Mouse (Mus musculus): ENCODE results near the gene Napa. TPM values are rescaled to one million over a fixed set of nuclear protein-coding genes. Genes with fewer than 3 reads are reported as not detected.

Gene Napa
- total and polyA plus RNA-seq, 2 experiments from 2014 or later, result 222 to 270 TPM

- no peak overlapping the region for H3K27ac ChIP-seq (ENCODE audit: low read depth, low read length)
Observed at GRCm38 (mm10) chr7:16147643-16148042, 49.4 kb downstream of the Napa start.

GRCm38 (mm10) chr7:16149241-16149640 is 51.0 kb downstream of the Napa start:
- H3K9ac ChIP-seq, result no peak overlapping the region
- no peak overlapping the region for H3K4me3 ChIP-seq (ENCODE audit: low read depth, low read length)
- 43% methylated on average over 5 of the region's 5 CpGs for WGBS
- no peaks in the 10 kb centered on the region for H3K27me3 ChIP-seq (ENCODE audit: insufficient read depth, low read length)
- no peak for TF ChIP-seq CTCF (IDR thresholded peaks at IDR 0.05; ENCODE audit: low read depth)
- ATAC-seq (peak; percentile 78), DNase-seq (peak; percentile 58)
- no peak overlapping the region for H3K27ac ChIP-seq (ENCODE audit: low read depth, low read length)
- peaks cover 20% of the 10 kb centered on the region for H3K4me1 ChIP-seq (ENCODE audit: insufficient read depth)
- no peak overlapping the region for H3K4me2 ChIP-seq (ENCODE audit: low read depth)
- H3K36me3 ChIP-seq (ENCODE audit: insufficient read depth), result peaks cover 7% of the 10 kb centered on the region; the same call in 1 of the 2 replicates
- no peaks in the 10 kb centered on the region for H3K9me3 ChIP-seq (ENCODE audit: low read length)

More at GRCm38 (mm10) chr7:16147643-16148042, 49.4 kb downstream of the Napa start:
- DNase-seq (no peak), ATAC-seq (peak; percentile 37)
- H3K4me2 ChIP-seq (ENCODE audit: low read depth), result no peak overlapping the region
- H3K9me3 ChIP-seq (ENCODE audit: low read length), result no peaks in the 10 kb centered on the region
- no peak overlapping the region for H3K4me3 ChIP-seq (ENCODE audit: low read depth, low read length)
- H3K36me3 ChIP-seq (ENCODE audit: insufficient read depth), result peaks cover 9% of the 10 kb centered on the region
- H3K4me1 ChIP-seq (ENCODE audit: insufficient read depth), result peaks cover 20% of the 10 kb centered on the region
- WGBS, result 17% methylated on average over 15 of the region's 15 CpGs
- H3K9ac ChIP-seq, result no peak overlapping the region
- TF ChIP-seq CTCF (IDR thresholded peaks at IDR 0.05; ENCODE audit: low read depth), result no peak
- H3K27me3 ChIP-seq (ENCODE audit: insufficient read depth, low read length), result no peaks in the 10 kb centered on the region

DNA sequence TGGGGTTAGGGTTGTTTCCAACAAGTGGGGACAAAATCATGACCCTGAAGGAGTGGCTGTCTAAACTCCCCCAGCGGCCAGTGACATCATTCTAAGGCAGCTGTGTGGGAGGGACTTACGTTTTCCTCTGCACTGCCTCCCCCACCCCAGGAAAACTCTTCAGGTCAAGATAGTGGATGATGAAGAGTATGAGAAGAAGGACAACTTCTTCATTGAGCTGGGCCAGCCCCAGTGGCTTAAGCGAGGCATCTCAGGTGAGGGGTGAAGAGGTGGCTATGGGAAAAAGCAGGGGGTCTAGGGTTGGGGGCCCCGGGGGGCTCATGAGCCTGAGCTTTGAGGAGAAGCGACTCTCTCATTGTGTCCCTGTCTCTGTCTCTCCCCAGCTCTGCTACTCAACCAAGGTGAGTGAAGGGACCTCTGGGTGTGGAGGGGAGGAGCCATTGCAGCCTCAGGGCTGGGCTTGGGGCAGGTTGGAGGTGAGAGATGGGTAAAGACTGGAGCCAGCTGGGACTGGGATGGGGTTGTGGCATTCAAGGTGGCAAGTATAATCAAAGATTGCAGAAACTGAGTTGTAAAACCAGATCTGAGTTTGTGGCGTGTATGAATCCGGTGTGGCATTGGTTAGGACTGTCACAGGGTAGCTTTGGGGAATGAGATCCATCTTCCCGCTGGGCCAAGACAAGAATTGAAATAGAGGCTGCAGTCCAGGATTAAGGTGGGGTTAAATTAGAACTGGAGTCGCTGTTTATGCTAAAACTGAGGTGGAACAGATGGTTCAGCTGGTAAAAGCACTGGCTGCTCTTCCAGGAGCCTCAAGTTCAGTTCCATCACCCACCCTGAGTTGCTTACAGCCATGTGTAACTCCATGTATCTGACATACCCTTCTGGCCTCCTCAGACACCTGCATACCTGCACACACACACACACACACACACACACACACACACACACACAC is 52.2 kb downstream of the Napa start:
- ATAC-seq (no peak), DNase-seq (no peak)
- TF ChIP-seq CTCF (IDR thresholded peaks at IDR 0.05; ENCODE audit: low read depth), result no peak
- Histone ChIP-seq H3K9ac (no peak overlapping the region), H3K27me3 (ENCODE audit: insufficient read depth, low read length) (no peaks in the 10 kb centered on the region), H3K27ac (ENCODE audit: low read depth, low read length) (no peak overlapping the region), H3K4me3 (ENCODE audit: low read depth, low read length) (no peak overlapping the region), H3K9me3 (ENCODE audit: low read length) (no peaks in the 10 kb centered on the region), H3K36me3 (ENCODE audit: insufficient read depth) (no peaks in the 10 kb centered on the region; the same call in 1 of the 2 replicates), H3K4me2 (ENCODE audit: low read depth) (no peak overlapping the region), H3K4me1 (ENCODE audit: insufficient read depth) (peaks cover 20% of the 10 kb centered on the region)
- WGBS, result 73% methylated on average over 9 of the region's 9 CpGs

- H3K36me3 ChIP-seq (ENCODE audit: insufficient read depth), result no peaks in the 10 kb centered on the region
- H3K9ac ChIP-seq, result no peak overlapping the region
- H3K4me2 ChIP-seq (ENCODE audit: low read depth), result no peak overlapping the region
- H3K4me1 ChIP-seq (ENCODE audit: insufficient read depth), result peaks cover 6% of the 10 kb centered on the region
- TF ChIP-seq CTCF (IDR thresholded peaks at IDR 0.05; ENCODE audit: low read depth), result peak; percentile 88
- H3K27me3 ChIP-seq (ENCODE audit: insufficient read depth, low read length), result peaks cover 4% of the 10 kb centered on the region; the same call in 1 of the 2 replicates
- no peak overlapping the region for H3K4me3 ChIP-seq (ENCODE audit: low read depth, low read length)
- no peak overlapping the region for H3K27ac ChIP-seq (ENCODE audit: low read depth, low read length)
- peak; percentile 84 for DNase-seq
- ATAC-seq, result peak; percentile 70; the same call in 1 of the 2 replicates
- 16% methylated on average over 10 of the region's 10 CpGs for WGBS
- no peaks in the 10 kb centered on the region for H3K9me3 ChIP-seq (ENCODE audit: low read length)
Observed at GRCm38 (mm10) chr7:16153522-16153921, 55.3 kb downstream of the Napa start.

DNA sequence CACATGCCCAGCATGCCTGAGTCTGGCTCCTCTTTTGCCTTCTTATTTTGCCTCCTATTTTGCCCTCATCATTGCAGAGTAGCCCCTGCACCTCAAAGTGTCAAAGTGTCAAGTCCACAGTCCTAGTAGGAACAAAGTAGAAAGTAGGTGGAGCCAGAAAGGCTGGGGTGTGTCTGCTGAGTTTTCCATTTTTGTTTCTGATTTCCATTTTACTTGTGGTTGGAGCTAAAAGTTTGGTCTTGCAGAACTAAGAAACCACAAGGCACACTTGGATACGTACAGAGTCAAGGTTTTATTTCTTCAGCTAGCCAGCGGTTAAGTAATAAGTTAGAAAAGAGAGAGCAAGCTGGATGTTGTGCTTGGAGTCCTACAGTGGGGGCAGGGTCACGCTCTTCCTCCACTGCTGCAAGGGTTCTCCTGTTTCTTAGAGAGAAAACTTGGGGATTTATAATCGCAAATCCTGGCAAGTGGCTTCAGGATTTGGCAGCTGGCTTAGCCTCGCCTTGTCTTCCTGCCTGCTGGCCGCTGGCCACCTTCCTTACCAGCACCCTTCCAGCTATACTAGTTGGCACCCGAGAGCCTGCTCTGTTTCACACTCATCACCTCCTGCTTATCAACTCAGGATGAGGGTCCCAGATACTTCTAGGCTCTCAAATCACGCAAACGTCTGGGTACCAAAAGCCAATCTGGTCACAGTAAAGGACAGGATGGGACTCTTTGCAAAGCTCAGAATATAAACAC is 57.0 kb downstream of the Napa start:
- peaks cover 9% of the 10 kb centered on the region for H3K27me3 ChIP-seq (ENCODE audit: insufficient read depth, low read length)
- no peaks in the 10 kb centered on the region for H3K36me3 ChIP-seq (ENCODE audit: insufficient read depth)
- H3K4me1 ChIP-seq (ENCODE audit: insufficient read depth), result no peaks in the 10 kb centered on the region
- no peak overlapping the region for H3K4me3 ChIP-seq (ENCODE audit: low read depth, low read length)
- peak; percentile 50 for ATAC-seq
- no peak overlapping the region for H3K9ac ChIP-seq
- H3K4me2 ChIP-seq (ENCODE audit: low read depth), result no peak overlapping the region
- H3K27ac ChIP-seq (ENCODE audit: low read depth, low read length), result no peak overlapping the region
- TF ChIP-seq CTCF (IDR thresholded peaks at IDR 0.05; ENCODE audit: low read depth), result no peak
- WGBS, result 58% methylated on average over 9 of the region's 9 CpGs
- H3K9me3 ChIP-seq (ENCODE audit: low read length), result no peaks in the 10 kb centered on the region
- peak; percentile 72 for DNase-seq

DNA sequence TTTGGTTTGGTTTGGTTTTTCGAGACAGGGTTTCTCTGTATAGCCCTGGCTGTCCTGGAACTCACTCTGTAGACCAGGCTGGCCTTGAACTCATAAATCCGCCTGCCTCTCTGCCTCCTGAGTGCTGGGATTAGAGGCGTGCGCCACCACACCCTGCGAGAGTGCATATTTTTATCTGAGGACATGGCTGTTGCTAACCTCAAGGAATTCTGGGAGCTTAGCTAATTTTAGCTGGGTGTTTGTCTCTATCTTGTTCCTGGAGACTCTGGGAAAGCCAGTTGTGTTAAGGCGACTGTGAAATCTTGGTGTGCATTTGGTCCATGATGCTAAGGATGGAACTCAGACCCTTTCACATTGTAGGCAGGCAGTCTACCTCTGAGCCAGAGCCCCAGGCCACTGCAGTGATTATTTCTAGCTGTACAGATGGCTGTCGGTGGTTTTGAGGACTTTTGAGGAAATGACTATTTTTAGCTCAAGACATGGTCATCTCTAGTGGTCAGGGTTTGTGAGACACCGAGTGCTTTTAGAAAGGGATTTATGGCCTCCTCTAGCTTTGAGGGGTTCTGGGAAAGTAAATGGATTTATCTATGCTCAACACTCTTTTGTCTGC is 58.0 kb downstream of the Napa start:
- Histone ChIP-seq H3K4me2 (ENCODE audit: low read depth) (no peak overlapping the region), H3K36me3 (ENCODE audit: insufficient read depth) (no peaks in the 10 kb centered on the region), H3K4me3 (ENCODE audit: low read depth, low read length) (no peak overlapping the region), H3K9ac (no peak overlapping the region), H3K4me1 (ENCODE audit: insufficient read depth) (no peaks in the 10 kb centered on the region), H3K27ac (ENCODE audit: low read depth, low read length) (no peak overlapping the region), H3K27me3 (ENCODE audit: insufficient read depth, low read length) (peaks cover 9% of the 10 kb centered on the region), H3K9me3 (ENCODE audit: low read length) (no peaks in the 10 kb centered on the region)
- TF ChIP-seq CTCF (IDR thresholded peaks at IDR 0.05; ENCODE audit: low read depth), result no peak
- WGBS, result 76% methylated on average over 8 of the region's 8 CpGs
- DNase-seq, result no peak
- no peak for ATAC-seq
